Mouse (Mus musculus) lung, adult 10 weeks (tissue): ENCODE results near the gene Stk17b. TPM values are rescaled to one million over a fixed set of nuclear protein-coding genes. Genes with fewer than 3 reads are reported as not detected.

Experiments used
- polyA plus RNA-seq: library from polyadenylated mRNA; stranded (reverse); fragments of 350-450 nt; fragmentation: Illumina TruSeq; extraction: RNeasy Lipid Tissue Mini Kit (QIAGEN cat#74804); gene quantifications from one replicate; pipeline ENCODE4 v1.2.3, GENCODE M21; 2014; ENCODE audit warnings: low read depth, low replicate concordance; ENCODE audit not compliant: insufficient read depth

The Stk17b gene
- 35.3 TPM for polyA plus RNA-seq

DNA sequence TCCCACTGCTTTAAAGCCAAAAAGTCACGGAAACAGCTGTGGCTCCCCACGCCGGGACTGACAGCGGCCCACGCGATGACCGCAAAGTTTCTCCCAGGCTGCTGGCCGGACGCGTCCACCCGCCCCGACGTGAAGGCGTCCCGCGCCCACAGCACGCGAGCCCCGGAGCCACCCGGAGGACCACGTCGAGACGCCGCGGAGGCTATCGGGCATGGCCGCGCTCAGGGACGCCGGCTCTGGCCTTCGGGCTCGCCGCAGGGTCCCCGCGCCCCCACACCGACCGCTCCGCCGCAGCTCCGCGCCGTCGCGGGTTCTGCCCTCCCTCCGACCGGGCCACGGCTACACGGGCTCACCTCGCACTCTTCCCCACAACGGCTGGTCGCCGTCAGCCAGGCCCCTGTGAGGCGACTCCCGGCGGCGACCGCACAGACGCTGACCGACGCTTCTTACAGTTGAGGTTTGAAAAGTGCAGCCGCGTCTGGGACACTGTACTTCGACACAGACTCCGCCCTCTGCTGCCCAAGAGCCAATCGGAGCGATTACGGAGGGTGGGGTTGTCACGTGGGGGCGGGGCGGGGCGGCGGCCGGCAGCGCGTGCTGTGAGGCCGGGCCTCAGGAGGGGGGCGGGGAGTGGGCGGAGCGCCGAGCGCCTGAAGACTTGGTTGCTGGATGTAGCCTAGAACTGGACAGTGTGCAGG is at the start of gene Stk17b:
TSS of gene Stk17b (minus strand) at position 504 of the 698 bp plus-strand sequence.

DNA sequence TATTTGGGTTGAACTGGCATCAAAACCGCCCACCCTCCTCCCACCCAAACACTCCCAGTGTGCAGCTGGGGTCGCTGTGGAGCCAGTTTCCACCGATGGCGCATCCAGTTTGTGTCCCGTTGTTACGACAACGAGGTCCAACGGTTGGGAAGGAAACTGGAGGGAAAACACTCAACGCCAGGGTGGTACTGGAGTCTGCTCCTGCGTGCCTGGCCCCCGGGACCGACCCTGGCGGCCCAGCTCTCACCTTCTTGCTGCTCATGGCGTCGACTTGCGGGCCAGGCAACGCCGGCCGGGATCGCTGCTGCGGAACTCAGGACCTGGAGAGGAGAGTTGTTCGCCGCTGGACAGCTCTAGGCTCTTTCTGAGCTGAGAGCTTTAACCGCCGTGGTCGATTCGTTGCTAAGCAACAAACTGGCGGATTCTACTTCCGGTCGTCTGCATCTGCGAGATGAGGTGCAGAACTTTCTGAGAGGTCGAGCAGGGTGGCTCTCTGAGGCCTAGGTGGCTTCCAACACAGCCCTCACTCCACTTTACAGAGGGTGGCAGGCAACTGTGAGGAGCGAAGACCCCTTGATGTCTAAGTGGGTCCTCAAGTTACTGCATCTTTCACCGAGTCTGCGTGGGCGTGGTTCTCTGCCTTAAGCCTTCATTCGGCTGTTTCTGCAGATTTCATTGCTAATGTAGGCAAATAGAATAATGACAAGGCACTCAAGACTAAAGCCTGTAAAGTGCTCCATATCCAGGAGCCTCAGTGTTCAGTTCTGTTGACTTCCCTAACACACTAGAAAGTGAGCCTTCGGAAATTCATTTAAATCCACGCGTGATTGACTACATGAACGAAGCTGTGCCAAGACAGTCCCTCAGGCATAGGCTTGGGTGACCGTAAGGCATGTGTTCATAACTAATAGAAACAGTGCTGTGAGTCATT is 78.3 kb downstream of the Stk17b start, which contains the start of gene Dnah7a:
TSS of gene Dnah7a (minus strand) at position 354 of the 931 bp plus-strand sequence.

Other genes starting within 250 kb of the Stk17b start
- 4.1 TPM for gene Dnah7a, start 78.4 kb downstream of the Stk17b start, polyA plus RNA-seq